Mouse (Mus musculus): ENCODE data around the gene Ckmt2. TPM values are rescaled to one million over a fixed set of nuclear protein-coding genes. Genes with fewer than 3 reads are reported as not detected.

Gene Ckmt2
- not detected in 2 replicates for polyA plus RNA-seq (2015; fragmentation: Nextera tagmentation; extraction: Ambion mirVana)

DNA sequence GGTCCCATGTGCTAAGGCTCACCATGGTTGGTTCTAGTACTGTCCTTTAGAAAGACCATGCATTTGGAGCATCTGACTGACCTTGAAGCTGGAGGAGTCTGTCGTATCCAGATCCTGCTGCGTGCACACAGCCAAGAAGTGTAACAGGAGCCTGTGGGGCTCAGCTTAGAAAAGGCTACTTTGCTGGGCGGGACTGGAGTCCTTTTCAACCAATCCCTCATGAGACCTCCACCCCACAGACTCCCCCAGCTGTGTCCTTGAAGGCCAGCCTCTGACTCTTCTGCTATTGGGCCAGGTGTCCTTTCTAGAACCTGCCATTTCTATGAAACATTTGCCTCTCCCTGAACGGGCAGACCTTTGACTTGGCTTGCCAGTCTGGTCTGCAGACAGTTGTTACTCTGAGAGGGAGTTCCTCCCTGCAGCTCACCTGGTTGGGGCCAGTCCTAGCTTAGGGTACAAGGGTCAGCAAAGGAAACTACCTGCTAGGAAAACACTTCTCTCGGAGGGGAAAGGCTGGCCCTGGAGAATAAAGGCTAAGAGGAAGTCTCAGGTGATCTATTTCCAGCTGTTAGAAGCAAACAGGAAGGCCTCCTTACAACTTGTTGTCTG lies at the start of gene Ckmt2:
TSS of gene Ckmt2 (minus strand) at position 145 of the 609 bp plus-strand sequence.
- WGBS: 81% methylated on average over 5 of the region's 5 CpGs
- H3K4me1 ChIP-seq (replicated peaks; ENCODE audit: control insufficient read depth, insufficient read depth, low read length): no peaks in the 10 kb centered on the region
- no peak within 1 kb of the TSS for H3K9ac ChIP-seq (replicated peaks; ENCODE audit: low read depth, low read length)
- H3K36me3 ChIP-seq (ENCODE audit: control insufficient read depth, insufficient read depth): no peaks in the 10 kb centered on the region
- no peaks in the 10 kb centered on the region for H3K9me3 ChIP-seq (ENCODE audit: control insufficient read depth, low read length)
- no peak within 1 kb of the TSS for H3K4me2 ChIP-seq (ENCODE audit: low read length)
- no peak for ATAC-seq
- H3K27ac ChIP-seq (ENCODE audit: low read length): no peak within 1 kb of the TSS
- H3K27me3 ChIP-seq (replicated peaks; ENCODE audit: control insufficient read depth, insufficient read depth, low read length): no peaks in the 10 kb centered on the region
- no peak within 1 kb of the TSS for H3K4me3 ChIP-seq (replicated peaks; ENCODE audit: low read length)

DNA sequence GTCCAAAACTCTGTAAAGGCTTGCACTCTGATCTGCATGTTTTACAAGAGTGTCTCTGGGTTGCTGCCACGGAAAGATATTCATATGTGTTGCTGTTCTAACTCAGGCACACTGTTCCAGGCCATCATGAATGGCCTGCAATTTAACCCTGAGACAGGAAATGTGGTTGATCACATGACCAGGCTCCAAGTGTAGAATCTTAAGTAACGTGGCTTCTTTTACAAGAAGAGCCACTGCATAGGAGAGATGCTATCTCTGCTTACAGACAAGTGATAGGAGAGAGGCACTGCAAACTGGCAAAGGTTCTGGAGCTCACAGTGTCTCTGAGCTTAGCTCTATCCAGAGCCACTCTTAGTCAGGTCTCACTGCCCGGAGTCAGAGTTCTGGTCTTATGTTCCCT lies 44.3 kb upstream of the Ckmt2 start:
- no peak overlapping the region for H3K27ac ChIP-seq (ENCODE audit: low read length)
- no peak for ATAC-seq
- H3K4me2 ChIP-seq (ENCODE audit: low read length): no peak overlapping the region
- 81% methylated on average over 3 of the region's 3 CpGs for WGBS
- no peak overlapping the region for H3K4me3 ChIP-seq (replicated peaks; ENCODE audit: low read length)
- no peaks in the 10 kb centered on the region for H3K36me3 ChIP-seq (ENCODE audit: control insufficient read depth, insufficient read depth)
- H3K27me3 ChIP-seq (replicated peaks; ENCODE audit: control insufficient read depth, insufficient read depth, low read length): no peaks in the 10 kb centered on the region
- H3K9me3 ChIP-seq (ENCODE audit: control insufficient read depth, low read length): no peaks in the 10 kb centered on the region
- no peaks in the 10 kb centered on the region; the same call in 1 of the 2 replicates for H3K4me1 ChIP-seq (replicated peaks; ENCODE audit: control insufficient read depth, insufficient read depth, low read length)
- no peak overlapping the region for H3K9ac ChIP-seq (replicated peaks; ENCODE audit: low read depth, low read length)

- Histone ChIP-seq H3K27me3 (replicated peaks; ENCODE audit: control insufficient read depth, insufficient read depth, low read length) (no peaks in the 10 kb centered on the region), H3K9ac (replicated peaks; ENCODE audit: low read depth, low read length) (no peak overlapping the region)
Observed at GRCm38 (mm10) chr13:91918764-91919163, 42.1 kb upstream of the Ckmt2 start.

DNA sequence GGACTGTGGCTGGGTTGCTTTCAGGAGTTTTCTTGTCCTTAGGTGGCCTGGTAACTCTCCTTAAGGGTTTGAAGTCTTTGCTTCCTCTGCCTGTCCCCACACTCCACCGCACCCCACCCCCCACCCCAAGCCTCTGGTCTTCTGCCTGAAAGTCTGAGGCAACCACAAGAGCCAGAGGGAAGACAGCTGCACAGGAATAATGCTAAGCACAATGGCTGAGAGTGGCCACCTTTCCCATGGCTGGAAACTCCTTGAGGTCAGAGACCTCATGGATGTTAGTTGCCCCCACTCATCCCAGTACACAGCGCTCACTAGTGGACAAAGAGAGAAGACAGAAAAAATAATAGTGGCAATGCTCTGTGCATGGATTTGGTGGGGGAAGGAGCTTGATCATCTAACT lies 41.1 kb upstream of the Ckmt2 start:
- no peak overlapping the region for H3K27ac ChIP-seq (ENCODE audit: low read length)
- WGBS: 86% methylated on average over 2 of the region's 2 CpGs

More at GRCm38 (mm10) chr13:91918764-91919163, 42.1 kb upstream of the Ckmt2 start:
- no peaks in the 10 kb centered on the region for H3K9me3 ChIP-seq (ENCODE audit: control insufficient read depth, low read length)
- no peak overlapping the region for H3K4me3 ChIP-seq (replicated peaks; ENCODE audit: low read length)
- no peak for ATAC-seq
- no peak overlapping the region for H3K4me2 ChIP-seq (ENCODE audit: low read length)
- H3K27ac ChIP-seq (ENCODE audit: low read length): no peak overlapping the region
- no peaks in the 10 kb centered on the region for H3K36me3 ChIP-seq (ENCODE audit: control insufficient read depth, insufficient read depth)
- WGBS: 52% methylated on average over 5 of the region's 5 CpGs
- H3K4me1 ChIP-seq (replicated peaks; ENCODE audit: control insufficient read depth, insufficient read depth, low read length): peaks cover 7% of the 10 kb centered on the region

DNA sequence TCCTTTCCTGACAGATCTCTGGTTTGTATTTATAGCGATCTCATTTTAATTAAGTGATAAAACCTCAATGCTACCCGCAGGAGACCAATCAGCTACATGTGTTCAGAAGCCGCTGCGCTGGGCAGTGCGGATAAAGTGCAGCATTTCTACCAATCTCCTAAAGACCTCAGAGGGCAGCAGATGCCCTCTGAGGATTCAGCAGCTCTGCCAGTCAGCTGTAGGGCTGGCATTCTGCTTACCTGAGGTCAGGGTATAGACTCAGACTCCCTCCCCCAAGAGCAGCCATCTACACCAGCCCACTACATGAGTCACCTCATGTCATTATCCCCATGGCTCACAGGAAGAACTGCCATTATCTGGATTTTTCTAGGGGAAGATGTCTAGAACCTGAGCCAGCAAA lies 39.6 kb upstream of the Ckmt2 start:
- peak; percentile 18 for ATAC-seq
- WGBS: 69% methylated on average over 5 of the region's 5 CpGs
- no peak overlapping the region for H3K4me3 ChIP-seq (replicated peaks; ENCODE audit: low read length)
- no peak overlapping the region for H3K4me2 ChIP-seq (ENCODE audit: low read length)
- H3K9ac ChIP-seq (replicated peaks; ENCODE audit: low read depth, low read length): no peak overlapping the region
- H3K4me1 ChIP-seq (replicated peaks; ENCODE audit: control insufficient read depth, insufficient read depth, low read length): peaks cover 7% of the 10 kb centered on the region
- H3K27ac ChIP-seq (ENCODE audit: low read length): no peak overlapping the region
- no peaks in the 10 kb centered on the region for H3K27me3 ChIP-seq (replicated peaks; ENCODE audit: control insufficient read depth, insufficient read depth, low read length)
- no peaks in the 10 kb centered on the region for H3K9me3 ChIP-seq (ENCODE audit: control insufficient read depth, low read length)
- H3K36me3 ChIP-seq (ENCODE audit: control insufficient read depth, insufficient read depth): no peaks in the 10 kb centered on the region

More for the DNA sequence above, 41.1 kb upstream of the Ckmt2 start:
- Histone ChIP-seq H3K9ac (replicated peaks; ENCODE audit: low read depth, low read length) (no peak overlapping the region), H3K36me3 (ENCODE audit: control insufficient read depth, insufficient read depth) (no peaks in the 10 kb centered on the region), H3K9me3 (ENCODE audit: control insufficient read depth, low read length) (no peaks in the 10 kb centered on the region), H3K27me3 (replicated peaks; ENCODE audit: control insufficient read depth, insufficient read depth, low read length) (no peaks in the 10 kb centered on the region), H3K4me1 (replicated peaks; ENCODE audit: control insufficient read depth, insufficient read depth, low read length) (peaks cover 7% of the 10 kb centered on the region), H3K4me3 (replicated peaks; ENCODE audit: low read length) (no peak overlapping the region), H3K4me2 (ENCODE audit: low read length) (no peak overlapping the region)
- ATAC-seq: no peak

DNA sequence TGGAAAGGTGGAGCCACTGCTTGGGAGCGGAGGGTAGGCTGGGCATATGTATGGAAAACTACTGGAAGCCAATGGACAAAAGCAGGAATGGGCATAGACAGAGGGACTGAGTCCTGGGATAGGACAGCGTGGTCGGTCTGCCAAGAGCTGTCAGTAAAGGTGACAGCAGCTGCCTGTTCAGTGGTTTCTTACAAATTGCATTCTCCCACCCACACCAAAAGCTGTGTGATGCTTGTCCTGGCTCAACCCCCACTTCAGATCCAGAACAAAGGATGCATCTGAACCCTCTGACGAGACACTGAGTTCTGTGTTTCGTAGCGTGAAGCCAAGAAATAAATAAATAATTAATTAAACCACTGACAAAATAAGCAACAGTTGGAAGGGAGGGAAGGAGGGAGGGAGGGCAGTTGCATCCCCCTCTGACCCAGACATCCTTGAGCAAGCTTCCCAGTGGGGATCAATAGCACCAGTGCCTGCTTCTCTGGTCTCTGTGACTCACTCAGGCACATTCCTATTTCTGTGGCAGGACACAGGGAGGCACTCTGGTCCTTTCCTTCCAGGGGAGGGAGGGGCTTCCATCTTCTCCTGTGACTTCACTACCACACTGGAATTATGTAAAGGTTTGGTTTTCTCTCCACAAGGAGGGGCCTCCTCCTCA lies 39.0 kb upstream of the Ckmt2 start:
- Histone ChIP-seq H3K9ac (replicated peaks; ENCODE audit: low read depth, low read length) (0 out of 2 replicates have a peak overlapping the region, but pooled peaks have one; percentile 12), H3K4me2 (ENCODE audit: low read length) (peak overlapping the region; percentile 3), H3K27me3 (replicated peaks; ENCODE audit: control insufficient read depth, insufficient read depth, low read length) (no peaks in the 10 kb centered on the region), H3K9me3 (ENCODE audit: control insufficient read depth, low read length) (no peaks in the 10 kb centered on the region), H3K27ac (ENCODE audit: low read length) (no peak overlapping the region), H3K4me1 (replicated peaks; ENCODE audit: control insufficient read depth, insufficient read depth, low read length) (peaks cover 7% of the 10 kb centered on the region), H3K36me3 (ENCODE audit: control insufficient read depth, insufficient read depth) (no peaks in the 10 kb centered on the region), H3K4me3 (replicated peaks; ENCODE audit: low read length) (no peak overlapping the region)
- peak; percentile 79 for ATAC-seq
- WGBS: 17% methylated on average over 6 of the region's 6 CpGs

DNA sequence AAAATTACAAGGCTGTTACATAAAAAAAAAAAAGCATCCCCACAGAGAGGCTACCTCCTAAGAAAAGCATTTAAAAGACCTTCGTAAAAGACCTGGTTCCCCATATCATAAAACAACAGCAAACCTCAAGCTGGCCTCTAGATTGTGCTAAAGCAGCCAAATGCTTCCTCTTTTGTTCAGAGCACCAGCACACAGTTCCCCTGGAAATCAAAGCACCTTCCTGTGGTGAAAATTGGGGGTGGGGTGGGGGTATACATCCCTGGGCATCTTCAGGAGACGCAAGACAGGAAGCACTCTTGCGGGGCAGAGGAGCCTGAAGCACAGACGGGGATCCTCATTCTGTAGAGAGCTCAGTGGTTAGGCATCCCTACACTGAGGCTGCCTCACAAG lies 38.5 kb upstream of the Ckmt2 start:
- 20% methylated on average over 4 of the region's 4 CpGs for WGBS
- 0 out of 2 replicates have a peak overlapping the region, but pooled peaks have one; percentile 12 for H3K9ac ChIP-seq (replicated peaks; ENCODE audit: low read depth, low read length)
- no peak for ATAC-seq
- H3K4me1 ChIP-seq (replicated peaks; ENCODE audit: control insufficient read depth, insufficient read depth, low read length): peaks cover 7% of the 10 kb centered on the region
- H3K27ac ChIP-seq (ENCODE audit: low read length): no peak overlapping the region
- no peaks in the 10 kb centered on the region for H3K36me3 ChIP-seq (ENCODE audit: control insufficient read depth, insufficient read depth)
- no peaks in the 10 kb centered on the region for H3K27me3 ChIP-seq (replicated peaks; ENCODE audit: control insufficient read depth, insufficient read depth, low read length)
- H3K9me3 ChIP-seq (ENCODE audit: control insufficient read depth, low read length): no peaks in the 10 kb centered on the region
- no peak overlapping the region for H3K4me3 ChIP-seq (replicated peaks; ENCODE audit: low read length)
- peak overlapping the region; percentile 3 for H3K4me2 ChIP-seq (ENCODE audit: low read length)

- H3K4me2 ChIP-seq (ENCODE audit: low read length): no peak overlapping the region
- H3K9ac ChIP-seq (replicated peaks; ENCODE audit: low read depth, low read length): no peak overlapping the region
- H3K4me3 ChIP-seq (replicated peaks; ENCODE audit: low read length): no peak overlapping the region
- no peaks in the 10 kb centered on the region for H3K27me3 ChIP-seq (replicated peaks; ENCODE audit: control insufficient read depth, insufficient read depth, low read length)
- no peak overlapping the region for H3K27ac ChIP-seq (ENCODE audit: low read length)
- no peaks in the 10 kb centered on the region for H3K9me3 ChIP-seq (ENCODE audit: control insufficient read depth, low read length)
- ATAC-seq: no peak
- peaks cover 7% of the 10 kb centered on the region for H3K4me1 ChIP-seq (replicated peaks; ENCODE audit: control insufficient read depth, insufficient read depth, low read length)
- no peaks in the 10 kb centered on the region for H3K36me3 ChIP-seq (ENCODE audit: control insufficient read depth, insufficient read depth)
Observed at GRCm38 (mm10) chr13:91911652-91912051, 35.0 kb upstream of the Ckmt2 start.

DNA sequence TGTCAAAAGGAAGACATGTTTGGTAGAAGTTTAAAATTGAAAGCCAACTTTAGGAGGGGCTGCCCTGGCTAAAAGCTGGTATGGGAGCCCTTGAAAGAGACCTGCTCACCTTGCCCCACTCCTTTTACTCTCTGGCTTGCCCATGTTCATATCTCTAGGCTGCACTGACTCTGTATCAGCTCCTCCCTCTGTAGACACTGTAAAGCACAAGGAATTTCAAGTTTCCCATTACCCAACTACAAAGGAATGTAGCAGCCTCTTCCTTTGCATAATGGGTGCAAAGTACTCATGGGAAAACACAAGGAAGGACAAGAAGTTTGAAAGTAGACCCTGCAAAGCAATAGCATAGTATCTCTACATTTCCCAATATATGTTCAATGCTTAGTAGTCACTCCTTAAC lies 34.5 kb upstream of the Ckmt2 start:
- no peaks in the 10 kb centered on the region for H3K27me3 ChIP-seq (replicated peaks; ENCODE audit: control insufficient read depth, insufficient read depth, low read length)
- no peak overlapping the region for H3K4me3 ChIP-seq (replicated peaks; ENCODE audit: low read length)
- H3K4me1 ChIP-seq (replicated peaks; ENCODE audit: control insufficient read depth, insufficient read depth, low read length): peaks cover 7% of the 10 kb centered on the region
- no peak overlapping the region for H3K9ac ChIP-seq (replicated peaks; ENCODE audit: low read depth, low read length)
- no peak overlapping the region for H3K4me2 ChIP-seq (ENCODE audit: low read length)
- H3K9me3 ChIP-seq (ENCODE audit: control insufficient read depth, low read length): no peaks in the 10 kb centered on the region
- no peak overlapping the region for H3K27ac ChIP-seq (ENCODE audit: low read length)
- no peak for ATAC-seq
- no peaks in the 10 kb centered on the region for H3K36me3 ChIP-seq (ENCODE audit: control insufficient read depth, insufficient read depth)

All from forebrain, embryonic 16.5 days (tissue).